Mouse (Mus musculus) megakaryocyte, adult 5-6 weeks (primary cell): ENCODE results near the gene Dnmt3c. TPM values are rescaled to one million over a fixed set of nuclear protein-coding genes. Genes with fewer than 3 reads are reported as not detected.

Experiments
- total RNA-seq, 2 experiments: library from RNA; stranded (forward) in 1 of 2; stranded (reverse) in 1 of 2; fragments of 153-499, 151-499 nt in 1 of 2; fragments of 221-1000, 200-1000 nt in 1 of 2; gene quantifications; 2 replicates each; pipeline versions ENCODE4 v1.2.3 to v1.2.4; 2015 to 2017

Gene Dnmt3c
- total RNA-seq, 2 experiments from 2014 or later = not detected

Other genes starting within 250 kb of the Dnmt3c start
- gene 4930404H24Rik, start 203.9 kb upstream of the Dnmt3c start, total RNA-seq (2015) = not detected in 2 replicates
- gene 4930404H24Rik, start 203.9 kb upstream of the Dnmt3c start, total RNA-seq (2017) = not detected in 2 replicates
- 1.2 and 2.1 TPM in 2 replicates for gene Nol4l, start 166.7 kb upstream of the Dnmt3c start, total RNA-seq (2015)
- gene Nol4l, start 166.7 kb upstream of the Dnmt3c start, total RNA-seq (2017) = 0.20 and 0.62 TPM in 2 replicates
- 41.6 and 47.2 TPM in 2 replicates for gene Commd7, start 63.9 kb upstream of the Dnmt3c start, total RNA-seq (2015)
- 30.3 and 34.1 TPM in 2 replicates for gene Commd7, start 63.9 kb upstream of the Dnmt3c start, total RNA-seq (2017)
- 1.3 and 2.5 TPM in 2 replicates for gene Dnmt3b, start 47.2 kb upstream of the Dnmt3c start, total RNA-seq (2015)
- gene Dnmt3b, start 47.2 kb upstream of the Dnmt3c start, total RNA-seq (2017) = 2.8 and 3.6 TPM in 2 replicates
- gene Mapre1, start 44.6 kb downstream of the Dnmt3c start, total RNA-seq (2015) = 130 and 155 TPM in 2 replicates
- gene Mapre1, start 44.6 kb downstream of the Dnmt3c start, total RNA-seq (2017) = 180 and 181 TPM in 2 replicates
- gene Efcab8, start 83.3 kb downstream of the Dnmt3c start, total RNA-seq (2015) = 0.11 TPM in 1 of 2 replicates, not detected in the other
- gene Efcab8, start 83.3 kb downstream of the Dnmt3c start, total RNA-seq (2017) = not detected in 2 replicates
- not detected in 2 replicates for gene Sun5, start 174.4 kb downstream of the Dnmt3c start, total RNA-seq (2015)
- not detected in 2 replicates for gene Sun5, start 174.4 kb downstream of the Dnmt3c start, total RNA-seq (2017)
- not detected in 2 replicates for gene Bpifb2, start 178.4 kb downstream of the Dnmt3c start, total RNA-seq (2015)
- gene Bpifb2, start 178.4 kb downstream of the Dnmt3c start, total RNA-seq (2017) = not detected in 2 replicates
- not detected in 2 replicates for gene Bpifb6, start 203.7 kb downstream of the Dnmt3c start, total RNA-seq (2015)
- not detected in 2 replicates for gene Bpifb6, start 203.7 kb downstream of the Dnmt3c start, total RNA-seq (2017)
- gene Bpifb3, start 221.6 kb downstream of the Dnmt3c start, total RNA-seq (2015) = not detected in 2 replicates
- not detected in 2 replicates for gene Bpifb3, start 221.6 kb downstream of the Dnmt3c start, total RNA-seq (2017)
- gene Bpifb4, start 241.6 kb downstream of the Dnmt3c start, total RNA-seq (2015) = not detected in 2 replicates
- not detected in 2 replicates for gene Bpifb4, start 241.6 kb downstream of the Dnmt3c start, total RNA-seq (2017)